Mouse (Mus musculus): ENCODE measurements around the gene Fam122a. TPM values are rescaled to one million over a fixed set of nuclear protein-coding genes. Genes with fewer than 3 reads are reported as not detected.

The Fam122a gene
- polyA plus RNA-seq, 1 experiment from 2014 or later = 41.1 TPM

DNA sequence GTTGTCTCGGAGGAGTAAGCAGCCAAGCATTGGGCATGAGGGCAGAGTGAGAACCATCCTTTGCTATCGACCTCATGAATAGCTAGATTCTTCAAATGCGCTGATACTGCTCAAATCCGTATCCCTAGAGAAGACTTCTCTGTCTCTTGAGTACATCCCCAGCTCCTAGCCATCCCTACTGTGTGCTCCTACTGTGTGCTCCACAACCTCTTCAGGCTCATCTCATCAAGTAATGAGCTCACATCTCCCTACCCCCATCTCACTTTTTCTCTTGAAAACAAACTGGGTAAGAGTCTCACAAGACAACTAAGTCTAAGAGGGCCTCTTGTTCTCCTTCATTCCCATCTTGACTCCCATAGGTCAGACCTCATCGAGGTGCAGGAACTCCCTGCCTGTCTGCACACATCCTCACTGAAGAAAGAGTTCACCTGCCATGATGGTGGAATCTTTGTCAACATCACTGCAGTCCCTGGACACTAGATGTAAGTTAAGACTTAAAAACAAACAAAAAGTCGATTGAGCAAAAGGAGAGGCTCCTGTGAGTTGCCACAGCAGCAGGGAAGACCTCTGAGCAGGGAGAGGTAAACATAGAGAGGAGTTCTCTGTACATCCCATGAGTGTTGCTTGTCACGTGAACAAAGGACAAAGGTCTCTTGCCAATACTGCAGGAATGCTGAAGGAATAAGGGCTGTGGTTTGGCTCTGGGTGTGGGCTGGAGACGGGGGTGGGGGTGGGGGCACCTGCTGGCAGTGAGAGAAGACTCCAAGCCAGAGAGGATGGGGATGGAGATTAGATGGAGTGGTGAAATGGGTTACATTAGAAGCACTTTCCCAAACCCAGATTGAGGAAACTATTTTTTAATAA is 9.5 kb upstream of the Fam122a start:
- 79% methylated on average over 8 of the region's 8 CpGs for WGBS
- no peak overlapping the region for H3K4me2 ChIP-seq
- H3K27me3 ChIP-seq (replicated peaks) = no peaks in the 10 kb centered on the region
- ATAC-seq (ENCODE audit: extremely low read depth, insufficient number of reproducible peaks, low FRiP score, low TSS enrichment) = no peak
- H3K4me1 ChIP-seq = peaks cover 43% of the 10 kb centered on the region
- H3K9me3 ChIP-seq = no peaks in the 10 kb centered on the region
- H3K9ac ChIP-seq = 0 out of 2 replicates have a peak overlapping the region, but pooled peaks have one; percentile 28
- no peaks in the 10 kb centered on the region for H3K36me3 ChIP-seq
- no peak overlapping the region for H3K4me3 ChIP-seq
- no peak overlapping the region for H3K27ac ChIP-seq (replicated peaks)

DNA sequence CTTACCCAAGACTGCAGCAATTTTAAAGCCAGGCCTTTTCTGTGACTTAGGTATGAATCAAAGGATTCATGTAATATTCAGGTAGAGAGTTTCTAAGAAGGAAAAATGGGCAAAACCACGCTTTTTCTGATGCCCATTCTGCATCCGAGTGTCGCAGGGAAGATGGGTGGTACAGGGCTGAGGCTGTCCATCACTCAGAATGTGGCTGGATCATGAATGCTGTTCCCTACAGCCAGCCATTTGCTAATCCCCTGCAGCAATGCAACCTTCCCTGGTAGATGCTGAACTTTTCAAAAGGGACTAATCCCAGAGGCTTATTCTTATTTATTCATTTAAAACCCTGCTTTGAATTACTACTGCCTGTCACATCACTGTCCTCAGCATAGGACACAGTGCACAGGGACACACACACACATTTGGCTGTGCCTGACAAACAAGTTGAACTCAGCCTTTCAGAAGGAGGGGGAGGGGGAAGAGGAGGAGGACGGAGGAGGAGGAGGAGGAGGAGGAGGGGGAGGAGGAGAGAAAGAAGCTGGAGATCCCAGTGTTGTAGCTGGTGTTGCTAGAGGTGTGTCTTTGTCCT is 7.5 kb upstream of the Fam122a start:
- no peak overlapping the region for H3K4me3 ChIP-seq
- peaks cover 24% of the 10 kb centered on the region for H3K4me1 ChIP-seq
- no peaks in the 10 kb centered on the region for H3K27me3 ChIP-seq (replicated peaks)
- H3K9me3 ChIP-seq = no peaks in the 10 kb centered on the region
- no peak overlapping the region for H3K27ac ChIP-seq (replicated peaks)
- no peaks in the 10 kb centered on the region for H3K36me3 ChIP-seq
- H3K4me2 ChIP-seq = no peak overlapping the region
- WGBS = 63% methylated on average over 4 of the region's 4 CpGs
- no peak for ATAC-seq (ENCODE audit: extremely low read depth, insufficient number of reproducible peaks, low FRiP score, low TSS enrichment)
- 0 out of 2 replicates have a peak overlapping the region, but pooled peaks have one; percentile 24 for H3K9ac ChIP-seq

DNA sequence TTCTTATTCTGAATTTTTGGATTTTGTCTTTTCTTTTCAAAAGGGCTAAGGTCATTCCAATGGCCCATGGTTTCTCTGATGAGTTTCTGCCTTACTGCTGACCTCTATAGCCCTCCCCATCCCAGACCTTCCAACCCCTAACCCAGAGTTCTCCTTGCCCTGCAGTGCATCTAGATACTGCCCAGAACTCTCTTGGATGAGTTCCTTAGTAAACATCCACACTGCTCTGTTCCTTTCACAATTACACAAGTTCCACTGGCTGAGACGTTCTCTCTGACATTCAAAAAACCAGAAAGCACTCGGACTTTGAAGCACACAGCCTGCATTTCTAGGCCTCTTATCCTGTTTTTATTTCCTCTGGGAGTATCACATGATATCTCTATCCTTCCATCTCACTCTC is 3.8 kb upstream of the Fam122a start:
- no peak overlapping the region for H3K4me2 ChIP-seq
- H3K27ac ChIP-seq (replicated peaks) = no peak overlapping the region
- WGBS = 54% methylated on average over 2 of the region's 2 CpGs
- H3K9me3 ChIP-seq = no peaks in the 10 kb centered on the region
- peaks cover 10% of the 10 kb centered on the region for H3K4me1 ChIP-seq
- no peaks in the 10 kb centered on the region for H3K36me3 ChIP-seq
- H3K9ac ChIP-seq = no peak overlapping the region
- no peak for ATAC-seq (ENCODE audit: extremely low read depth, insufficient number of reproducible peaks, low FRiP score, low TSS enrichment)
- no peaks in the 10 kb centered on the region for H3K27me3 ChIP-seq (replicated peaks)
- H3K4me3 ChIP-seq = no peak overlapping the region

DNA sequence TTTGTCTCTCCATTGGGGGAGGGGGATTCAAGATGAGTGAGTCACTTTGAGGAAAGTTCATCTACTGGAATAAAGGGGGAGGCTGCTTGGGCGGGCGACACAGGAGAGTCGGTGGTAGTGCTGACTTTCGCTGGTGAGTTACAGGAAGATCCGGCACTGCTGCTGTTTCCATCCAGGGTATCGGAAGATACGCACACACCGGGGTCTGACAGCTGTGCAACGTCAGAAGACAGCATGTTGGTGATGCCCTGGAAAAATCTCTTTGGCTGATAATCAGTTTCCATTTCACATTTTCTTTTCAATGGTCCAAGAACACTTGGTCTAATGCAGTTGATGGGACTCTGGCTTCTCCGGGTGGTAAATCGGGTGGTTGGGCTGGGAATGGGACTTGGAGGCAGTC is 695 bp downstream of the Fam122a start:
- no peak for ATAC-seq (ENCODE audit: extremely low read depth, insufficient number of reproducible peaks, low FRiP score, low TSS enrichment)

DNA sequence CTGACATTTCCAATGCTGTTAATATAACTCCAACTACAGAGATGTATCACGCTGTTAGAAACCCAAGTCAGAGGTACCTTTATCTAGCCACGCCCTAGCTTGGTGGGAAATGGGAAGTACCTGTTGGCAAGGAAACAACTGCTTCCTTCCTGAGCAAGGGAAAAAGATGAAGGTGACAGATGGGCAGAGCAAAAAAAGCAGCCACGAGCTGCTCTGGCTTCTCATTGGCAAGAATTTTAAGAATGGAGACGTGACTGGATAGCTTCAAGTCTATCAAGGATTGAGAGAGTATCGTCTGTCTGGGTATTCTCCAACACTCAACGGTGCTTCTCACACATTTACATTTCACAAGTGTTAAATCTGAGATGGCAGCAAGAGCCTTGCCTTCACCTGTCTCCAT is 1.9 kb downstream of the Fam122a start:
- Histone ChIP-seq H3K36me3 (peaks cover 10% of the 10 kb centered on the region; the same call in 1 of the 2 replicates), H3K27ac (replicated peaks) (no peak overlapping the region), H3K9me3 (no peaks in the 10 kb centered on the region), H3K4me2 (peak overlapping the region; percentile 78), H3K4me1 (peaks cover 34% of the 10 kb centered on the region), H3K9ac (peak overlapping the region; percentile 56), H3K4me3 (peak overlapping the region; percentile 80), H3K27me3 (replicated peaks) (no peaks in the 10 kb centered on the region)
- WGBS = 50% methylated on average over 6 of the region's 6 CpGs
- no peak for ATAC-seq (ENCODE audit: extremely low read depth, insufficient number of reproducible peaks, low FRiP score, low TSS enrichment)

More for the DNA sequence above, 695 bp downstream of the Fam122a start:
- H3K36me3 ChIP-seq = peaks cover 10% of the 10 kb centered on the region; the same call in 1 of the 2 replicates
- no peaks in the 10 kb centered on the region for H3K27me3 ChIP-seq (replicated peaks)
- WGBS = under 1% methylated on average over 11 of the region's 11 CpGs
- no peaks in the 10 kb centered on the region for H3K9me3 ChIP-seq
- H3K4me2 ChIP-seq = peak overlapping the region; percentile 78
- H3K4me3 ChIP-seq = peak overlapping the region; percentile 80
- H3K4me1 ChIP-seq = peaks cover 34% of the 10 kb centered on the region
- H3K27ac ChIP-seq (replicated peaks) = peak overlapping the region; percentile 96
- H3K9ac ChIP-seq = peak overlapping the region; percentile 92

DNA sequence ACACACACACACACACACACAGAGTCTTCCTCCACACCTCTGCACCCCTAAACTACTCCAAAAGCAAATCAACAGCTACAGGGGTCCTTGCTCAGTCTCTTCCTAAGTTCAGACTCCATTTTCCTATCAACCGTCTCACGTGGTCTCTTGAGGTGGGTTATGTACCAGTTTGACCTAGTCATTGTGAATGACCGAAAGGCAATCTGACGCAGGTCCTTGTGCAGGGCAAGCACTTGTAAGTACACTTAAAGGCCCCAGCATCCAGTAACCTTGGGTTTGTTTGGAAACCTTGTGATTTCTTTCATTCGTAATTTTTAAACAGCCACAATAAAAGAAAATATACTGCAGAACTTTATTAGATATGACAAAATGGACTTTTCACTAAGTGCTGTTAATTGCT is 4.6 kb downstream of the Fam122a start:
- WGBS = 84% methylated on average over 5 of the region's 5 CpGs
- ATAC-seq (ENCODE audit: extremely low read depth, insufficient number of reproducible peaks, low FRiP score, low TSS enrichment) = no peak

DNA sequence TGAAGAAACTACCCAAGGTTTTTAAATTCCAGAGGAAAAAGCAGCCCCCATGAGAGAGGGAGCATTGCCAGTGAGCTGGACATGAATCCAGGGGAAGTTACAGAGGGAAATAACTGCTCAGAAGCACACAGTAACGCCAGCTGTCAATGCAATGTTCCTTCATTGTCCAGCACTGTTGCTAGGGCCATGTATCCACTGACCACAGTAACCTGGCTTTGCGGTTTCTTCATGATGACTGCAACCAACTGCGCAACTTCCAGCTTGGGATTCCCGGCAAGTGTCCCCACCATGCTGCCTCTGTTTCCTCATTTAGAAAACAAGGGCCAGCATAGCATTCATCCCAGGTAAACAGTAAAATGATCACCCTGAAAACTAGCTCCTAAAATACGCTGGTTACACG is 5.6 kb downstream of the Fam122a start:
- WGBS = 88% methylated on average over 6 of the region's 6 CpGs
- Histone ChIP-seq H3K9ac (no peak overlapping the region), H3K4me1 (peaks cover 53% of the 10 kb centered on the region), H3K9me3 (no peaks in the 10 kb centered on the region), H3K36me3 (peaks cover 10% of the 10 kb centered on the region; the same call in 1 of the 2 replicates), H3K4me2 (no peak overlapping the region), H3K4me3 (no peak overlapping the region), H3K27me3 (replicated peaks) (no peaks in the 10 kb centered on the region), H3K27ac (replicated peaks) (no peak overlapping the region)
- no peak for ATAC-seq (ENCODE audit: extremely low read depth, insufficient number of reproducible peaks, low FRiP score, low TSS enrichment)

More for the DNA sequence above, 4.6 kb downstream of the Fam122a start:
- Histone ChIP-seq H3K9me3 (no peaks in the 10 kb centered on the region), H3K36me3 (peaks cover 10% of the 10 kb centered on the region; the same call in 1 of the 2 replicates), H3K27me3 (replicated peaks) (no peaks in the 10 kb centered on the region), H3K4me2 (no peak overlapping the region), H3K4me1 (peaks cover 50% of the 10 kb centered on the region), H3K9ac (no peak overlapping the region), H3K27ac (replicated peaks) (no peak overlapping the region), H3K4me3 (no peak overlapping the region)

DNA sequence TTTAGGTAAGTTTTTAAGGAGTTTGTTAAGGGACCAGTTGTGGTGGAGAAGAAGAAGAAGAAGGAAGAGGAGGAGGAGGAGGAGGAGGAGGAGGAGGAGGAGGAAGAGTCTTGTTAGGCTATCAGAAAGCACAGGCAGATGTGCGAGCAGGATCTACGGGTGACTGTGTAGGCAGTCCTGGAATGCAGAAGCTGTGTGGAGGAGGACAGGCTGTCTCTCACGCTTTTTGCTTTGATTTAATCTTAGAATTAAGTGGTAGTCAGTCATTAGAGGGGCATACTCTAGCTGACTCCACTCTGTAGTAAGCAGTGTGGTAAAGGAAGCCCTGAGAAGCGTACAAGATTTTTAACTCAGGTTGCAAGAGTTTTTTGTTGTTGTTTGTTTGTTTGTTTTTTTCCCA is 7.9 kb downstream of the Fam122a start:
- peak overlapping the region; percentile 54; the same call in 1 of the 2 replicates for H3K9ac ChIP-seq
- peaks cover 47% of the 10 kb centered on the region for H3K4me1 ChIP-seq
- no peaks in the 10 kb centered on the region for H3K9me3 ChIP-seq
- H3K27me3 ChIP-seq (replicated peaks) = no peaks in the 10 kb centered on the region
- peak overlapping the region; percentile 67 for H3K27ac ChIP-seq (replicated peaks)
- 28% methylated on average over 4 of the region's 4 CpGs for WGBS
- H3K4me2 ChIP-seq = peak overlapping the region; percentile 41
- ATAC-seq (ENCODE audit: extremely low read depth, insufficient number of reproducible peaks, low FRiP score, low TSS enrichment) = no peak
- peaks cover 7% of the 10 kb centered on the region; the same call in 1 of the 2 replicates for H3K36me3 ChIP-seq
- no peak overlapping the region for H3K4me3 ChIP-seq

DNA sequence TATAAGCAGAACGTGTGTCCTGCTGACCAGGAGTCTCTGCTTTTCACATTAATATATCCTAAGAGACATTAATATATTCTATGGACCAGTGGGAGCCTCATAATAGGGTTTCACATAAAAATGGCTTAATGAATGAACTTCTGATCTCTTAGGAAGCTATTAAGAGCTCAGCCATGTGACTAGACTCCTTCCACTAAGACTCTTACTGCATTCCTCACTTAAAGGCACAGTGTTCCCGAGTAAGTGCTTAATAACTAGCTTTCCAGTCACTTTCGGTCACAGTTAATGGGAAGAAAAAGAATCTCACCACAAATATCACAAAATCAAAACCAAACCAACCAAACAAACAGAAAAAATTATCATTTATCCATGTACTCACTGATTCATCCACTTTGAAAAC is 8.5 kb downstream of the Fam122a start:
- peaks cover 41% of the 10 kb centered on the region for H3K4me1 ChIP-seq
- H3K27ac ChIP-seq (replicated peaks) = peak overlapping the region; percentile 67
- H3K4me3 ChIP-seq = no peak overlapping the region
- H3K9ac ChIP-seq = no peak overlapping the region
- 61% methylated on average over 3 of the region's 3 CpGs for WGBS
- H3K27me3 ChIP-seq (replicated peaks) = no peaks in the 10 kb centered on the region
- 0 out of 2 replicates have a peak, but pooled peaks cover 7% of the 10 kb centered on the region for H3K36me3 ChIP-seq
- no peaks in the 10 kb centered on the region for H3K9me3 ChIP-seq
- no peak for ATAC-seq (ENCODE audit: extremely low read depth, insufficient number of reproducible peaks, low FRiP score, low TSS enrichment)
- peak overlapping the region; percentile 41 for H3K4me2 ChIP-seq

DNA sequence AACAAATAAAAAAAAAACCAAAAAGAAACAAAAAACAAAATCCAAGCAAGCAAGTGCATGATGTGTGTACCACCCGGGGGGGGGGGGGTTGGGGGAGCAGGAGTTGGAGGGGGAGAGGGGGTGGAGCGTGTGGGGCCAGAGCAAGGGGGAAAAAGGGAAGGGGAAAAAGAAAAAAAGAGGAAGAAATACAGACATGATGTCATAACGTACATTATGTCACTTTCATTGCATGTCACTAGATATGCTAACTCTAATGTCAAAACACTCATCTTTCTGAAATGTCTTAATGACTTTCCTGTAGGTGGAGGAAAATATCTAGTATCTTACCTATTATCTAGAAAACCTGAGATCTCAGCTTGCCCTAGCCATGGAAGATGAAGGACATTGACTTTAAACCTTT is 14.1 kb downstream of the Fam122a start:
- H3K9ac ChIP-seq = no peak overlapping the region
- H3K4me3 ChIP-seq = no peak overlapping the region
- ATAC-seq (ENCODE audit: extremely low read depth, insufficient number of reproducible peaks, low FRiP score, low TSS enrichment) = no peak
- no peaks in the 10 kb centered on the region for H3K9me3 ChIP-seq
- H3K4me2 ChIP-seq = no peak overlapping the region
- peaks cover 21% of the 10 kb centered on the region for H3K4me1 ChIP-seq
- no peaks in the 10 kb centered on the region for H3K36me3 ChIP-seq
- 80% methylated on average over 2 of the region's 3 CpGs for WGBS
- H3K27ac ChIP-seq (replicated peaks) = no peak overlapping the region
- H3K27me3 ChIP-seq (replicated peaks) = no peaks in the 10 kb centered on the region

DNA sequence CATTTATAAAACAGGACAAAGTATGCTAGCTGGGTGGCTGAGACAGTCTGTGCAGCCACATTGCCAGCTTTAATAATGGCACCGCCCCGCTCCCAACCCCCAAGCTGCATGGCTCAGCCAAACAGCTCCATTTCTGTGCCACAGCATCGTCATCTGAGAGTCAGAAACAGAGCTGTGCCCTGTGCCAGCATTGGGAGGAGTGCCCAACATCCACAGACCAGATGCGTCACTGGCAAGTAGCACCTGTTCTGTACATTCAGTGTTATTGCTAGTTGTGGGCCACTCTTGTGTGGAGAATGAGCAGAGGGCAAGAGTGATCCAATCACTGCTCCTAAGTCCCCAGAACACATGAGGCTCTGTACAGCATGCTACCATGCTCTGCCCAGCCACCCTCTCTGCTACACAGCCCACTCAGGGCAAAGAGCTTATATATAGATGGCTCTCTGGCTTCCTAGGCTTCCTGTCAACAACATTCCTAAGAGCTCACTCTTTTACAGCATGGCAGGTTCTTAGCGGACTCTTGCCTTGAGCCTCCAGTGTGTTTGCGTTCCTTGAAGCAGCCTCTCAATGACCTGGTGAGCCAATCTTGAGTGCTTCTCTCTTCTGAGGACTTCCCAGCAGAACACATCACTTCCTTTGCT is 20.4 kb downstream of the Fam122a start:
- H3K9me3 ChIP-seq = no peaks in the 10 kb centered on the region
- peaks cover 61% of the 10 kb centered on the region for H3K4me1 ChIP-seq
- no peak for ATAC-seq (ENCODE audit: extremely low read depth, insufficient number of reproducible peaks, low FRiP score, low TSS enrichment)
- WGBS = 73% methylated on average over 6 of the region's 6 CpGs
- no peak overlapping the region for H3K4me2 ChIP-seq
- peak overlapping the region; percentile 33 for H3K27ac ChIP-seq (replicated peaks)
- H3K36me3 ChIP-seq = no peaks in the 10 kb centered on the region
- no peaks in the 10 kb centered on the region for H3K27me3 ChIP-seq (replicated peaks)
- H3K9ac ChIP-seq = no peak overlapping the region
- H3K4me3 ChIP-seq = no peak overlapping the region

Measured in heart, embryonic 13.5 days (tissue).